Mouse (Mus musculus) induced T-regulatory cell, adult 2 months (primary cell): Measurements from ENCODE around the gene Stn1.
A peak's percentile ranks its signal among the peaks of the same experiment; 100 is the strongest.

Experiments used
- DNase-seq: peaks from one replicate; pipeline ENCODE4 v3.0.0-alpha.2; 2012; ENCODE audit warnings: low read depth

Stn1 gene

DNA sequence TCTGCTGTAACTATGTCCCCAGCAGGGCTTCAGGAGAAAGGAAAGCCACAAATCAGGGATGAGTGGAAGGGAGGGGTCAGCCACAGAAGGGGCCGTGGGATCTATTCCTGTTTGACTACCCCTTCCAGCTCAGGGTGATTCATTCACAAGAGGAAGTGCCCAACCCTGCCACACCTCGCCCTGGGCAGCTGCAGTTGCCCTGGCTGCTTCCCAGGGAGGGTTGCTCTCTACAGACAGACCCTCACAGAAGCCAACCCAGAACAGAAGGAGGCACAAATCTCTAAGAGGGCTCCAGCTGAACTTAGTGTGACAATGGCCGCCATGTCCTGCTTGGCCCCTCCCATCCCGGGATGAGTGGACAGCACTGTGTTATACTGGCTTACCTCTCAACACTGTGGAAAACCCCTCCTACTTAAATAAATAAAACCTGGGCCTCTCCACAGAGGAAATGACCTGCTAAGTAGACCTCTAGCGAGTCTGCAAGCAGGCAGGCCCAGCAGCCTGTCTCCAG lies 28.5 kb downstream of the Stn1 start:
- DNase-seq, result peak; percentile 72

DNA sequence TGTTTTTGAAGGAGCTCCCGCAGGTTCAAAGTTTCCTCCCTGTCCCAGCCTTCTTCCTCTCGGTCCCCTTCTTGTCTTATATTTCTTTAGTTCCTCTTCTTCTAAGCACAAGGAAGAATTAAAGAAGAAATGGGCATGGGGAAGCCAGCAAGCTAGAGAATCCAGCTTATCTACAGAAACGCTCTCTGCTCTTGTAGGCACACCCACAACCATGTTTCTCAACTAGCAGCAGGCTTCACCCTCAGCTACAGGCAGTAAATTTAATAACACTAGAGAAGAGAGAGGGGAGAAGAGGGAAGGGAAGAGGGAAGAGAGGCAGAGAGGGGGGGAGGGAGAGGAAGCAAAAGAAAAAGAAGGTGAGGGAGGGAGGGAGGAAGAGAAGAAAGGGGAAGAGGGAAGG lies 29.1 kb downstream of the Stn1 start:
- DNase-seq, result no peak

DNA sequence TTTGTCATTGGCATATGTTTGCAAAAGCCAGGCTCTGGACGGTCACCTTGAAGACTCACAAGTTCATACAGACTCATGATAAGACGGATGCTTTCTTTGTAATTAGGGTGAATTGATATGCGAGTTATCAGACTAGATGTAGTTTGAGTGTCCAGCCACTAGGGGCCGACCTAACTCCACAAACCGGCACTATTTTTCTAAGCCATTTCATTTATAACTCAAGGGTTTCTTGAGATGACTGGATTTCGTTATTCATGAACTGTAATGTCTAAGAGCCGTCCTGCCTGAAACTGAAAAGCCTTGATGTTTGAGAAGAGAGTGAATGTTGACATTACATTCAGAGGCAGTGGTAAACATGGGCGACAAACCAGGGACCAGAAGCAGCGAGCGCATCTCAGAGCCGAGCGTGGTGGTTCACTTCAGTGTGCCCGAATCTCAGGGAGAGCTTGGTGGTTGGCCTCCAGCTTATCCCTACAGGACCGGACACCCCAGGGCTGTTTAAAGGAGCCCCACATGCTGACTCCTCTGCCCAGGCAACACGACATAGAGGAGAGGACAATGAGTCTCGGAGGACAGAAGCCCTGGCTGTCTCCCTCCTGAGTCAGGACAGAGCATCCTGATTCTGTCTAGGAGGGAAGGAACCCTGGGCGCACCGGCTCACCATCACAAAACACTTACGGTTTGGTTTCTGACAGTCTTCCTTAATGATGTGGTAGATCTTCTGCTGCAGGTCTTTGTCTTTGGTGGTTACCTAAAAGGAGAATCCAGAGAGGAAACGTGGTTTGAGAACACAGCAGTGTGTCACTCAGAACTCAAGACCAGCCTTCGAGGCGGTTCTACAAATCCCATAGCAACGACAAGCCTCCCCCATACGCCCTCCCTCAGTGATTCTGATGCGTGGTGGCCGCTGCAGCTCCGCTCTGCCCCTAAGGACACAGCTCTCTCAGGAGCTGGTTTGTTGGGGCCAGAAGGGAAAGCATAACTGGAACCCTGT lies 29.9 kb downstream of the Stn1 start:
- DNase-seq, result peak; percentile 91

DNA sequence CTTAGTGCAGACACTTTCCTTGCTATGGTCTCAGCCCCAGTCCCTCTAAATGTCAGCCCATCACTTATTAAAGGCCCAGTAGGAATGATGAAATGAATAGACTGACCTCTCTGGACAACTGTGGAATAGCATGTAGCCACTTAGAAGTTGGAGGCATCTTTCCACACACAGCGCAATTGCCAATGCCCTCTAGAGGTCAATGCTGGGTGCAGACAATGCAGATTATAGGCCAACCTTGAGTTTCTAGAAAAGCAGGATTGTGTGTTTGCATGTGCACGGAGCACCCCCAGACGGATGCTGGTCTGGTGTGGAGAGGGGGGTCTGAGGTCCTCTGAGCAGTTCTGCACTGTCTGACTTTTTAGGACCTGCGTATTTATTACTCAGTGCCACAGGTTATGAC lies 33.7 kb downstream of the Stn1 start:
- peak; percentile 79 for DNase-seq

DNA sequence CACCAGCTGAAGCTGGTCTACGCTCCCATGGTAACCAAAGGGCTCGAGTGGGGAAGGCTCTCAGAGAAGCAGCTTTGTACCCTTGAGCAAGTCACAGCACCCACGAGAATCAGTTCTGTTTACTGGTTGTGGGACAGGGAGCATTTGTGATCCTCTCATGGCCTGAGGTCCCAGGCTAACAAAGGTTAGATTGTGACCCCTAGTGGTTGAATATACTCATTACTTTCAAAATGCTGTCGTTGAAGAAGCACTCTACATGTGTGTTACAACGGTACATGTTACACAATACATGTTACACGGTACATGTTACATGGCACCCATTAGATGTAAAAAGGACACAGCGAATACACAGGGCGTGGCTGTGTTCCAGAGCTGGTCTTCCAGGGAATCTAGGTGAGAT lies 34.7 kb downstream of the Stn1 start:
- DNase-seq, result peak; percentile 75

DNA sequence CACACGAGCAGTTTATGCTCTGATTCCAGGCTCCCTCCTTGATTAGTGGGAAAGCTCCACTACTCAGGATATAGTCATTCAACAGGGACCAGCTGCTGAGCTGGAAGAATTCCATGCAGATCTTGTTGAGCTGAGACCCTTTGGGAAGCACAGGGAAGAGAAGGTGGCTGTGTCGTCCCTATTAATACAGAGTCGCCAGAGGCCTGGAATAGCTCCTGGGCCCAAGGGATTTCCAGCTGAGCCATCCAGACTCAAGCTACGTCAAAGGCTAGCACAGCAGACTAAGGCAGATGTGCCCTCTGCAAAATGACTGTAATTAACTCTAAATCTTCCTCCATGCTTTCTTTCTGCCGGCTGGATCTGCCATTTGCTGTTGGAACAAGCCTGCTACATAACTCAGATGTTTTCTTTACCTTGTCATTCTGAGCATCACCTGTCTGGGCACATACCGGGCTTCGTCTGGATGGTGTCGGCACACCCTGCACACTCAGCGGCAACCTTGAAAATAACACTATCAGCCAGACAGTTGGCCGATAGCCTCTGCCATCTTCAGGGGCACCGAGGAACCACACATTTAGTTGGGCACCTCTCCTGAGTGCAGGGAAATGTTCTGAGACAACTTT lies 36.8 kb downstream of the Stn1 start:
- no peak for DNase-seq

DNA sequence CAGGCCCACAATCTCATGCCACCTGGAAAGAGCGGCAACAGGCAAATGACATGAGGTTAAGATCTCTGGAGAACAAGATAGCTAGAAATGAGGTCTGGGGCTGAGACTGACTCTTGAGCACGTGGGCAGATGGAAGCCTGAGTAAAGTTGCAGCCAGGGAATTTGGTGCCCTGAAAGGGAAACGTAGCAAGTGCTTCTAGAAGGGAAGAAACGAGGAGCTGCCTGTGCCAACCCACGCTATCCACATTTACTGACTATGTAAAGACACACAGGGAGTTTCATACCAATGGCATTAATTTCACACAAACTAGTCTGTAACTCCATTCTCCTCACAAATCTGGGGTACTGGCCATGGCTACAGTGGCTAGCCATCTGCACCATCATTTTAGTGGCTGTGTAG lies 37.5 kb downstream of the Stn1 start:
- no peak for DNase-seq

DNA sequence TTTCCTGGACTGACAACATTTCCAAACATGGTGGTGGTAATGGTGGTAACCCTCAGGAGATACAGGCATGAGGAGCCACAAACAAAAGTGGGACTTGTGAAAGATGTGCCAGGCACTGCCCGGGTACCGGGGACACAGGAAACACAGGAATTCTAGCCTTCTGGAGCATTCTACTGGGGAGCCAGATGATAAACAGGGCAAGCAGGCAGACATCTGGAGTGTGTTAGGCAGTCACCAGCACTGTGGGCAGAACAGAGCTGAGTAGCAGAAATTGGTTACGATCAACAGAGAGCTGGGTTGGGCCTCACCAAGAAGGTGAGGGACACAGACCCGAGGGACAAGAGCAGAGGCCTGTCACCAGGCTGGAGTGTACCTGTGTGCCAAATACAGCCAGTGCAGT lies 38.4 kb downstream of the Stn1 start:
- DNase-seq, result no peak

DNA sequence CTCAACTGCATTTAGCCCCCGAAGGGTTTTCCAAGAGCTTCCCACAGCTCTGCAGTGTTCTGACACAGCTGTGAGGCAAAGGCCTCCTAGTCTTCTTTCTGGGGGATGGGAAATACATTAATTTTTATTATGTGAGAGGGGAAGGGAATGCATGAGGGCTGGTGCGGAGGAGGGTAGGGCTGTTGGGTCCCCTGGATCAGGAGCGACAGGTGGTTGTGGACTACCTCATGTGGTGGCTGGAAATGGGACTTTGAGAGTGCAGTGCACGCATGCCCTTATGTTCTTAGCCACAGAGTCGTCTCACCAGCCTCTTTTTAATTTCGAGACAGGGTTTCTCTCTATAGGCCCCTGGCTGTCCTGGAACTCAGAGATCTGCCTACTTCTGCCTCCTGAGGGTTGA lies 39.6 kb downstream of the Stn1 start:
- no peak for DNase-seq

DNA sequence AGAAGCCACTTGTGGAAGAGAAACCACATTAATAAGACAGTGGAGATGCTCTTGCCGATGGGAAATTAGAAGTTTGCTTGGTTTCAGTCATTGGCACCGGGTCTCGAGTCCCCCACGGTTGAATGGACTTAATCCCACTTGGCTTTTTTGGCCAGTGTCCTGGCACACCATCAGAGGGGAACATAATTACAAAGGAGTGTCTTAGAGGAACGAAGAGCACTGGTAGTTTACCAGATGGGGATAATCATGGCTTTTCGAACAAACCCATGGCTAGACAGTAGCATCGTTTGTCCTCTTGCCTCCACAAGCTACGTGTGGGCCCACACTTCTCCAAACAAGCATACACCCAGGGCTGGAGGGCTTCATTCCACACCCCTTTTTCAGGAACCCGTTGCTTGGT lies 40.0 kb downstream of the Stn1 start:
- DNase-seq, result no peak

DNA sequence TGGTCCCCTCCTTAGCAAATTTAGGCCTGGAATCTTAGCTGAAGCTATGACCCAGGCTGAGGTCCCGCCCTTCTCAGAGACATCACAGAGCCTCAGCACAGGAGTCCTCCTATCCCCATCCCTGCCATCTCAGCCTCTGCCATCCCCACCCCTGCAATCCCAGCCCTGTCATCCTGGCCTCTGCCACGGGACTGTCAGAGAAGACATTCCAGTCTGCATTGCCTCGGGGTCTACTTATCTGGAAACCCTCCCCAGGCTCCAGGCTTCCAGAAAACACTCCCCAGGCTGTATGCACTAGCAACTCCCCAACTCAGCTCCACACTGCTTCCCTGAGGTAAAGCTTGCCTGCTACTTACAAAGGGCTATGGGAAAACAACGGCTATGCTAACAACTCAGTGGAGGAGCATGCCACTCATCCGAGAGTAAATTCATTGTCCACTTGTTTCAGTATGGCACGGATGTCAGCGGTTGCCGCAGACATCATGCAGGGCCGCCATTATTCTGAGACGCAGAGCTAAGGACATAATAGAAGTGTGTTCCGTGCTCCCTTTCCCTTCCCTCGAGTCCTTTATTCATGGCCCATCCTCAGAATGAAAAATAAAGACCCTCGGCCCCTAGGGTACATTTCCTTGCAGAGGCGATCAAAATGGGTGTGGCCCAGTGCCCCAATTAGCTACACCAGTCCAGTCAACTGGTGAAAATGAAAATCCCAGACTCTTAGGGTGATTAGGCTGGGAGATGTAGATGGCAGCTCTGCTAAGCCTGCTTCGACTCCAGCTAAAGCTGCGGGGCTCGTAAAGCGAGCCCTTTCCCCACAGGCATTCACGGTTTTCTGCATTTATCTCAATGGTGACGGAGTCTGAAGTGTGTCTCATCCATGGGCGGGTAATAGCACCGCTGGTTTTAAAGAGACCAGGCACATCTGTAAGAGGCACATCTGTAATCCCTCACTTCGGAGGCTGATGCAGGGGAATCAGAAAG lies 44.0 kb downstream of the Stn1 start:
- no peak for DNase-seq

DNA sequence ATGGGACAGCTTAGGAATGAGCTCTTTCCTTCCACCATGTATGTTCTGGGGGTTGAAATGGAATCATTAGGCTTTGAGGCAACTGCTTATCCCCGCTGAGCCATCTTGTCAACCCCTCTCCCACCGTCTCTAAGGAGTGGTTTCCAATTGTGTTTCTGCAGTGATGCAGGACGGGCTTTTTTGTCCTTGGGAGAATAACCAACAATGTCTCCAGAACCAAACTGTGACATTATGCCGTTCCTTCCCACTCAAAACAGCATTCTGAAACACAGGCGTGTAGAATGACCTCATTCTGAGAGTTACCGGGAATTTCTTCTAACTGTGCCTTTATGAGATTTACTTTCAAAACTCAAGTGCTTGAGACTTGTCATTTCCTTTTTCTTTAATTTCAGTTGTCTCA lies 44.9 kb downstream of the Stn1 start:
- no peak for DNase-seq

DNA sequence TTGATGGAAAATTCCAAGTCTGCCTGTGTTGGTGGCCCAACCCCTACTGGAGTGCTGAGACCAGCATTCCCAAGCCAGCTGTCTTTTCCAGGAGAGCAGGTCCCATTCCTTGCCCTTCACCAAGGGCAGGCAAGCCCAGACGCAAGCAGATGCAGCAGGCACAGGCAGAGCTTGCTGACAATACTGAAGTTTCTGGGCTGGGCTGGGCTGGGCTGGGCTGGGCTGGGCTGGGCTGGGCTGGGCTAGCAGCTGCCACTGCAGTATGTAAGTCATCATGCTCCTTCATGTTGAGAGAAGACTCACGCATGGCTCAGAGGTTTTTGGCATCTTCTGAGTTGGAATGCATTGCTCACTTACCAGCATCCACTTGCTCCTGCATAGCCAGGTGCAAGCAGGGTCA lies 45.5 kb downstream of the Stn1 start:
- DNase-seq, result no peak

DNA sequence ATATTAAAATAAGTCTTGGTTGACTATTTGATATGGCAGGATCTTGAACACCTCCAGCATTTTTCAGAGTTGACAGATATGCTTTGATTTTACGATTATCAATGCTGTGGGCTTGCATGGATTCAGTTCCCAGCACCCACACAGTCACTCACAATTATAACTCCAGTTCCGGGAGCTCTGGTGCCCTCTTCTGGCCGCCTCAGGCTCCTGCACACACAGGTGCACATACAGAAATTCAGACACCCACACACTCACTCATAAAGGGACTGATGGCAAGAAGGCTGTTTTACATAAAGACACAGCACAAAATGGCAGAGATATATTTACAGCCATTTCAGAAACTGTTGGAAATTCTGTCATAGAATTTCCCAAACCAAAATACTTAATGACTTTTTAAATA lies 48.1 kb downstream of the Stn1 start:
- DNase-seq, result peak; percentile 37

DNA sequence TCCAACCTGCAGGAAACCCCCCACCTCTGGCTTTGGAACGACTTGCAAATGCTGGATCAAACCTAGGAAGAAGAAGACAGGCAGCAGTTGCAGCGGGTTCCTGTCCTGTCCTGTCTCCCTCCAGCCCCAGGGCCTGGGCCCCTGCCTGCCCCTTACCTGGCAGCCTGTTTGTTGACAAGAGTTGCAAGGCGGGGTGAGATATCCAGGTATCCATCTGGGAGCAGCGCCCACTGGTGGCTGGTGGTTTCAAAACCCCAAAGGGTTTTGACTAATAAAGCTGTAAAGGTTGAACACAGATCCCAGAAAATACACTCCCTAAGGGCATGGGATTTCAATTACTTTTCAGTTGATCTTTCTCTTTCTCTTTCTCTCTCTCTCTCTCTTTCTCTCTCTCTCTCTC lies 49.1 kb downstream of the Stn1 start:
- peak; percentile 55 for DNase-seq

DNA sequence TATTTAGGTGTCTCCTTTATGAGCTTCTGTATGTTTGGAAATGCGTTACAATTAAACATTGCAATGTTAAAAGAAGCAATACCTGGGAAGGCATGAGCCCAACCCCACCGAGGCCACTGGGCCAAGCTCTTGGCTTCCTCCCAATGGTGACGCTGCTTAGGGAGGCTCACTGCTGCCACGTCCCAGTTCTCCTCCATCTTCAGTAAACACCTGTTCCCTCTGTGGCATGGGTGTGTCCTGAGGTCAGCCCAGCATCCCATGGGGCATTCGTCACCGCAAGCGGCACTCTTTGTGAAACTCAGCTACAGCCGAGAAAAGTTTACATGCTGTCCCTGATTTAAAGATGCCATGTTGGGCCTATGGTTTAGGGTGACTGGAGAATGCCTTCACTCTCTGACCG lies 49.7 kb downstream of the Stn1 start:
- DNase-seq, result no peak

DNA sequence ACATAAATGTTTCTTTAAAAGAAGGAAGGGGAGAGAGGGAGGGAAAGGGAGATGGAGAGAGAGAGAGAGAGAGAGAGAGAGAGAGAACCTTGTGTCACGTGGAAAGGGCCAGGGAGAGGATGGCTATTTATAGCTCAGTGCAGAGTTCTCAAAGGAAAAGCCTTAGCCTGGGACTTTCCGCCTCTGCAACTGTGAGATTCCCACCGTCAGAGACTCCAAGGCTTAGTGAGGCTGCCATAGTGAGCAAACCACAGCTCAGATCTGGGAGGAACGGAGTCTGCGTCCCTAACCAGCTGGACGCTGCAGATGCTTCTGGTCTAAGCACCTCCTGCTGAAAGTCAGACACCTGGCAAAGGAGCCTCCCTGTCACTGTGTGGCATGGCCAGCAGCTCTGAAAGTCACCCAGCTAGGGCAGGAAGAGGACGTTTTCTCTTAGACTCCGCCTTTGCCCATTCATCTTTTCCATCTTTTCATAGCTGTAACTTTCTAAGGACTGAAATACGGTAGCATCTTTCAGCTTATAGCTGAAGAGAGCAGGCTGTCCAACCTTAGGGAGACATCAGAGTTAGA lies 51.2 kb downstream of the Stn1 start:
- DNase-seq, result no peak

DNA sequence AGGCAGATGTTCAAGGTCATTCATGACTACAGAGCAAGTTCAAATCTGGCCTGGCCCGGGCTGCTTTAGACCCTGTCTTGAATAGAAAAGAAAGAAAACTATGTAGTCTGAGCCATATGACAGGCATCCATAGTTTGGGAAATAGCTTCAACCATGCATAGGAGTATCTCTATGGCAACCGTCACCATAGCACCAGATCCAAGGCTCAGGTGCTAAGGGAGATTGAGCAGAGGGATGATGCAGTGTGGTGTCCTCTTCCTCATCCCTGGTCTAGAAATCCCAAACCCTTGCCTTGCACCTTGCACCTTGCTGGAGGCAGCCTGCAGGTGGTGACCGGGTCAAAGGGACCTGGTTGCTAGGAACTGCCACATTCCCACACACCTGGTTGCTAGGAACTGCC lies 53.2 kb downstream of the Stn1 start:
- no peak for DNase-seq

DNA sequence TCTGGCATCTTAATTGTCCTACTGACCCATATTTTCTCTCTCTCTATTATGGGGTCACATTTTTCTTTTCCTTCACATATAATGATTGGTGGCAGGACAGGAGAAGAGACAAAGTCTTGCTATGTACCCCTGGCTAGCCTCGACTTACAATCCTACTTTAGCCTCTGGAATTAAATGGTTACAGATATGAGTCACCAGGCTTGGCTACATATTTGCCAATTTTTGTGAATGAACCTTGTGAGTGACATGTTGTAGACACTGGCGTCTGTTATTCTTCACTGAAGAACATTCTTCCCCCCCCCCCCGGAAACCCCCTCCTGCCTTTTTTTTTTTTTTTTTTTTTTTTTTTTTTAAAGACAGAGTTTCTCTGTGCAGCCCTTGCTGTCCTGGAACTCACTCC lies 54.0 kb downstream of the Stn1 start:
- DNase-seq, result no peak

DNA sequence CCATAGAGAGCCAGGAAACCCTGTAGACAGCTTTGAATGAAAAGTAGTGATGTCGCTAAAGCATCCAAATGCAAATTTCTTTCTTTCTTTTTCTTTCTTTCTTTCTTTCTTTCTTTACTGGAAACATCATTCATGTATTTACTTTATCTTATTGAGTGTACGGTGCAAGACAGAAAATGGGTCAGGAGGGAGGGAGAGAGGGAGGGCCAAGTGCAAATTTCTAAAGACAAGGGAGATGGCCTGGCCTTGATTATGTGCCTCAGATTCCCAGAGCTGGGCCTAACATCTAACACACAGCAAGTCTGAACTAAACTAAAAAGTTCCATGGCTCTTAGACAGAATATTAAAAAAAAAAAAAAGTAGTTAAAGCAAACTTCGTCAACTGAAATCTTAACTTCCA lies 63.9 kb downstream of the Stn1 start:
- DNase-seq, result no peak

DNA sequence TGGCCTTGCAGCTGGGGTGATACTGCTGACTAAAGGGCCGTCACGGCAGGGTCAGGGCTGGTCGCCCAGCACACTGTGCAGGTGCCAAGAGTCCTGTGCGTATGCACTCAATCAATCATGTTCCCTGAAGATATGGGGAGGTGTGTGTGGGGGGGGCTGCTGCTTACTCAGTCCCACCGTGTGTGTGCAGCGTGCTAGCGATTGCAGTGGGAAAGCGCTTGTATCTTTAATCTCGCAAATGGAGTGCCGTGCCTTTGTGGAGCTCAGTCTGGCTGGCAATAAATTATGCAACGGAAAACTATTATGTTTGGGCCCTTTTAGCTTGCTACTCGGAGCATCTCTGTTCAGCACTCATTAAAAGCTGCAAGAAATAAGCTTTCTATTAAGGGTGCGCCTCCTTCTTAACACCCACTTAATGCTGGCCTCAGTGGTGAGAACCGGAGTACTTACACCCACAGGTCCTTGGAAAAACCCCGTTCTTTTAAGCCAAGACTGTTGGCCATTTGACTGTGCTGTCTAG lies 64.4 kb downstream of the Stn1 start:
- DNase-seq, result no peak

DNA sequence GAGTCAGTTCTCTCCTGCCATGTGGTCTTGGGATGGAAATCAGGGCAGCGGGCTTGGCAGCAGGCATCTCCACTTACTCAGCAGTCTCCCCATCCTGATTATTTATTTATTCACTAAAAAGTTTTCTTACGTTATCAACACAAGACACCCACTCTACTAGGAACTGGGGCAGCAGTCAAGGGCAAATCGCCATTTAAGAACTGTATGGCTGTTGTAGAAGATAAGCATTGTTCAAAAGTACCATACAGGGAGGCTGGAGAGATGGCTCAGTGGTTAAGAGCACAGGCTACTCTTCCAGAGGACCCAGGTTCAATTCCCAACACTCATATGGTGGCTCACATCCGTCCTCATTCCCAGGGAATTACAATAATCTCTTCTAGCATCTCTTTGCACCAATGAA lies 65.5 kb downstream of the Stn1 start:
- no peak for DNase-seq
